Mouse (Mus musculus): Measurements from ENCODE around the gene Ly6g5b.

GRCm38 (mm10) chr17:35092403-35093198, 22.6 kb downstream of the Ly6g5b start:
- TF ChIP-seq CTCF (IDR thresholded peaks at IDR 0.05) (no peak), POLR2A (IDR thresholded peaks at IDR 0.05; ENCODE audit: insufficient read depth, low read depth, low read length) (no peak), EP300 (IDR thresholded peaks at IDR 0.05; ENCODE audit: insufficient read depth, low read depth, low read length) (no peak)

All from heart, adult 2 months (tissue).